Mouse (Mus musculus) bone marrow macrophage, adult 2 months (primary cell): ENCODE measurements around the gene Col13a1. TPM values are rescaled to one million over a fixed set of nuclear protein-coding genes. Genes with fewer than 3 reads are reported as not detected.

Source experiments
- H3K27ac ChIP-seq: 2 replicates; pipeline ENCODE4 v1.5.1; 2012; ENCODE audit warnings: low read depth, low read length; ENCODE audit not compliant: insufficient read depth
- H3K4me1 ChIP-seq: 2 replicates; pipeline ENCODE4 v1.6.1; 2012; ENCODE audit warnings: low read length; ENCODE audit not compliant: control insufficient read depth, insufficient read depth
- H3K4me3 ChIP-seq: 2 replicates; pipeline ENCODE4 v1.5.1; 2012; ENCODE audit warnings: mild to moderate bottlenecking, low read length, moderate library complexity; ENCODE audit not compliant: insufficient read depth
- CTCF ChIP-seq: IDR thresholded peaks from 2 replicates; pipeline ENCODE4 v1.5.1; 2012; ENCODE audit warnings: low read depth, mild to moderate bottlenecking, low read length, moderate library complexity
- POLR2A ChIP-seq: IDR thresholded peaks from 2 replicates; pipeline ENCODE4 v1.6.1; 2012; ENCODE audit warnings: mild to moderate bottlenecking, low read depth, low read length, borderline replicate concordance
- polyA plus RNA-seq: library from polyadenylated mRNA; stranded (reverse); fragments of >200 nt; gene quantifications from 2 replicates; pipeline ENCODE4 v1.2.4, GENCODE M21; 2012; ENCODE audit not compliant: missing spikeins, insufficient read depth, insufficient read length

Col13a1 gene
- polyA plus RNA-seq, 1 experiment = not detected

- Histone ChIP-seq H3K4me3 (no peak overlapping the region), H3K4me1 (no peaks in the 10 kb centered on the region), H3K27ac (no peak overlapping the region)
- TF ChIP-seq POLR2A = no peak
- TF ChIP-seq CTCF = no peak
Measured at GRCm38 (mm10) chr10:61909004-61909403, 69.9 kb downstream of the Col13a1 start.

- TF ChIP-seq POLR2A (no peak), CTCF (no peak)
- no peak overlapping the region for H3K27ac ChIP-seq
Measured at GRCm38 (mm10) chr10:61906226-61906625, 72.7 kb downstream of the Col13a1 start.

DNA sequence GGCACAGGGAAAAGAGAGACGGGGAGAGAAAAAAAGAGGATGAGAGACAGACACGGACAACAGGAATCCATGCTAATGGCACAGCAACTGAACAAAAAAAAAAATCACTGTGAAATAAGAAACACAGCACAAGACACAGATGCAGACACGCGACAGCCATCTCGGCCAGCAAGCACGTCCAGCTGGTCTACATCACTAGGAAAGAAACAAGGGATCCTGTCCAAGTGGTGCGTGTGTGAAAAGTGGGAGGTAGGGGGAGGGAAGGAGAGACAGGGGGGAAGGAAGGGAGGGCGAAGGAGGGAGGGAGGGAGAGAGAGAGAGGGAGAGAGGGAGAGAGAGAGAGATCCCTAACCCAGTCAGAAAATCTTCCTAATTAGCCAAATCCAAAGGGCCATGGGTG is 73.6 kb downstream of the Col13a1 start:
- Histone ChIP-seq H3K4me1 (no peaks in the 10 kb centered on the region), H3K27ac (no peak overlapping the region), H3K4me3 (no peak overlapping the region)
- TF ChIP-seq CTCF = no peak
- no peak for TF ChIP-seq POLR2A

More at GRCm38 (mm10) chr10:61906226-61906625, 72.7 kb downstream of the Col13a1 start:
- no peak overlapping the region for H3K4me3 ChIP-seq
- H3K4me1 ChIP-seq = no peaks in the 10 kb centered on the region

DNA sequence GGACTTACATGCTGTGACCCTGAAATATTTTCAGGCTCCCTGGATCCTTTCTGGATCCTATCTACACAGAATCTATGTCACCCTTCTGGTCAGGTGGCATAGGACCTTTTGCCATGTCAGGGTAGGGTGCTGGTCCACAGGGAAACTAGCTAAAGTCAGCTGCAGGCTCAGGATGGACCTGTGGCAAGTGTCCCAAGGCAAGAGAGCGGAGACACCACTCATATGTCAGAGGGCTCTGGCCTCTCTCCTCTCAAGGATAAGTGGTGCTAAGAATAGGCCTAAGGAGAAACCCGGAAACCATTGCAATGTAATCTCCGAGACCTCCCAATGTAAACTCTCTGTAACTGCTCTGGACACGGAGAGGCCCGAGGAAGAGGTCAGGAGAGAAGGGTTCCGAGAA is 80.8 kb downstream of the Col13a1 start:
- no peak overlapping the region for H3K4me3 ChIP-seq
- TF ChIP-seq CTCF = no peak
- TF ChIP-seq POLR2A = no peak
- no peaks in the 10 kb centered on the region for H3K4me1 ChIP-seq
- no peak overlapping the region for H3K27ac ChIP-seq

DNA sequence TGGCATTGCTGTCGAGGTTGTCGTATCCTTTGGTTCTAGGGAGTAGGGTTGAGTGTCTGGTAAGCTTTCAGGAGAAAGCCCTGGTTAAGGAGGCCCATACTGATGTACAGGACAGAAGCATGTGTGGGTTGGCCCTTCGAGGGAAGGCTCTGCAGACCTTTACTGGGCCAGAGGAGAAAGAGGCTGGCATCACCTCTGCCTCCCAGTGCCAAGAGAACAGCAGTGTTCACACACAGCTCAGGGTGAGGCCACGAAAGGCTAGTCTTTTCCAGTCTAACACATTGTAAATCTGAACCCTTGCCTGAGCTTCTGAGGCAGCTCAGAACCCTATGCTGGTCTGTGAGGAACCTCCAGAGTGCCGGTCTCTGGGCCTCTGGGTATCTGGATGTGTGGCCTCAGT is 84.3 kb downstream of the Col13a1 start:
- no peak overlapping the region for H3K4me3 ChIP-seq
- no peak overlapping the region for H3K27ac ChIP-seq
- no peaks in the 10 kb centered on the region for H3K4me1 ChIP-seq
- TF ChIP-seq CTCF = no peak

GRCm38 (mm10) chr10:61891138-61891537 is 87.8 kb downstream of the Col13a1 start:
- Histone ChIP-seq H3K27ac (no peak overlapping the region), H3K4me3 (no peak overlapping the region), H3K4me1 (no peaks in the 10 kb centered on the region)
- no peak for TF ChIP-seq POLR2A
- TF ChIP-seq CTCF = no peak

DNA sequence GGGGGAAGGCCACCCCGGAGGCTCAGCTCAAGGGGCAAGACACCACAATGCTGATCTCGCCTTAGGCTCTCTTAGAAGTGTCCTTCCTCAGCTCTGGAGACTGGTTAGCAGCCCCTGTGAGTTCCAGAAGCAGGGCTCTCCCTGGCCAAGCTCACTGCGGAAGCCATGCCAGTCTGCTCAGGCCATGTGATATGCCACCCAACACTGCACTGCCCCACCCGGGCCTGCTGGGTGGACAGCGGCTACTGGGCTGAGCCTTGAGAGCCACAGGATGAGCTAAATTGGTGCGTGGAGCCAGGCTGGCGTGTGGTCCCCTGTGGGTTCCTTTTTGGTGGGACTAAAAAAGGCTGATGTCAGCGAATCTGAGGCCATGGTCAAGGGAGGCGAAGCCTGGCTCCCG is 88.6 kb downstream of the Col13a1 start:
- Histone ChIP-seq H3K27ac (no peak overlapping the region), H3K4me1 (no peaks in the 10 kb centered on the region), H3K4me3 (no peak overlapping the region)
- TF ChIP-seq POLR2A (no peak), CTCF (no peak)

DNA sequence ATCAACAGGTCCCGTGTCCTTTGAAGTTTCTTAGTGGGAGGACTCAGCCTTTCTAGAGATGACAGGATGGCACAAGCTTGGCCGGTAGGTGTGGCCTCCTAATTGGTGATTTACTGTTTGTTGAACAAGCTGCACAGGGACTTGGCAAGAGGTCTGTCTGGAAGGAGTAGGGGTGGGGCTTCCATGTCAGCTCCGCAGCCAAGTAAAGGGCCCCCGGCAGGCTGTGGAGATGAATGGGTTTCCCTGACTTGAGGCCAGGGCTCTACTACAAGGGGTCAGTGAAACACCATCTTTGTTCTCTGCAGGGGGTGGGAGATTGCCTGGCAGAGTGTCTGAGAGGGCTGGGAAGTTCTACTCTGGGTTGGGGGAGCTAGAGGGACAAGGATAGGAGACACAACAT is 99.5 kb downstream of the Col13a1 start:
- Histone ChIP-seq H3K27ac (no peak overlapping the region), H3K4me3 (no peak overlapping the region), H3K4me1 (no peaks in the 10 kb centered on the region)
- no peak for TF ChIP-seq POLR2A
- no peak for TF ChIP-seq CTCF

GRCm38 (mm10) chr10:61877787-61878186 is 101.1 kb downstream of the Col13a1 start:
- H3K27ac ChIP-seq = no peak overlapping the region
- H3K4me1 ChIP-seq = no peaks in the 10 kb centered on the region
- TF ChIP-seq CTCF (peak; percentile 87), POLR2A (no peak)
- no peak overlapping the region for H3K4me3 ChIP-seq

DNA sequence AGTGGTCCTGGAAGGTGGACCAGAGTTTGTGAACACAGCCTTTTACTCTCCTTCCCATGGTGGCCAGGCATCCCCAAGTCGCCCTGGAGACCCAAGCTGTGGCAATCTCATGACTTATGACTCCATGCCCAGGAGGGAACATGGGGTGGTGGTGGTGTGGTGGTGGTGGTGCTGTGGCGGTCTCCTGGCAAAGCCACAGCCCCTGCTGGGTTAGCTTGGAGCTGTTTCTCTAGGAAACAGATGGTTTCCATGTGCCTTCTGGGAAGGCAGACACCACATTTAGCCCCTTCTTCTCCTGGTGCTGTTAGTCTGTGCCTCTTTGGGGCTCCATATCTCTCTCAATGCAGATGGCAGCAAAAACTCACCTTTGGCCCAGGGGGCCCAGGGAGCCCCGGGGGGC is 109.1 kb downstream of the Col13a1 start:
- no peak for TF ChIP-seq CTCF
- TF ChIP-seq POLR2A = no peak
- H3K27ac ChIP-seq = no peak overlapping the region
- no peak overlapping the region for H3K4me3 ChIP-seq
- H3K4me1 ChIP-seq = no peaks in the 10 kb centered on the region

DNA sequence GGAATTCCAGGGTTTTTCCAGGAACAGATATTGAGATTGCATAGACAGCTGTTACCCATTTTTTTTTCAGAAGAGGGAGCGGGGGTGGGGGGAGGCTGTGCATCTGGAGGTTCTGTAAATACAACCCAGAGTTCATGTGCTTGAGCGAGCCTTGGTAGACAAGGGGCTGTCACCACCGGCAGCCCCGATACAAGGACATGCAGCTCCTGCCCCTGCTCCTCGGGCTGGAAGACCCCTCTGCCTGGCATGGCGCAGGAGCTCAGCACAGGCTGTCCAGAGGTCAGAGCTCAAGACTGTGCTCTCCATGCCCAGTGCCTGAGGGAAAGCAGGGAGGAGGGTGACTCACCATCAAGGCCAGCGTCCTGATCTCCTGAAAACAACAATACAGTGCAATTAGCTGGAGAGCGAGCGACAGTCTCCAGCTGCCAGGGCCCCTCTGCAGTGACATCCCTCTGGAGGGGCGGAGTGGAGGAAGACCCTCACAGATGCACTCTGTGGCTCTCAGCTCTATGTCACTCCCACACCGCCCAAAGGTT is 112.8 kb downstream of the Col13a1 start:
- Histone ChIP-seq H3K4me1 (no peaks in the 10 kb centered on the region), H3K4me3 (no peak overlapping the region), H3K27ac (no peak overlapping the region)
- TF ChIP-seq POLR2A = no peak

DNA sequence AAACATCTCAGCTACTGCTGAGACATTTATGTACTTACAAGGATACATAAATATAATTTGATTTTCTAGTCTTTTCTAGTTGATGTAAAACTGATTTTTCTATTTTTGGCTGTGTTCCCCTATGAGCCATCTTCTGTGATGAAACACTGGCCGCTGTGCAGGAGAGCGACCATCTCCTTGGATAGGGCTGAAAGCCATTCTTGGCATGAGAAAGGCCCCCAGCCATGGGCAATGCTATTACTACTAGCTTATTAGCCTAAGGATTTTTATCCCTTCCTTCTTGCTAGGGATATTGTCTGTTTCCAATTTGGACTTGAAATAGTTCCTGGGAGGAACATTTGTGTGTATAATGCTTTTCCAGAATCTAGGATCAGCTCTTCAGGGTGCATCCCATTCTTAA is 119.5 kb downstream of the Col13a1 start:
- TF ChIP-seq CTCF (no peak), POLR2A (no peak)
- Histone ChIP-seq H3K4me3 (no peak overlapping the region), H3K4me1 (no peaks in the 10 kb centered on the region), H3K27ac (no peak overlapping the region)
